Mouse (Mus musculus) left cerebral cortex, postnatal 14 days (tissue): ENCODE results near the gene Cd72. TPM values are rescaled to one million over a fixed set of nuclear protein-coding genes. Genes with fewer than 3 reads are reported as not detected.

Source experiments
- DNase-seq, 2 experiments: peaks; one replicate each; pipeline ENCODE4 v3.0.0; 2021 to 2022; ENCODE audit warnings: low spot score in 2 of 2, mixed read lengths in 1 of 2
- intact Hi-C: fragments of 180-260 bp; cut with DNase I; formaldehyde crosslinking; loops from one replicate; pipeline ENCODE4 v1.15.1; 2025
- total RNA-seq, 2 experiments: library from RNA; stranded (reverse); gene quantifications; 2 replicates each; pipeline ENCODE4 v1.2.3; 2021

The Cd72 gene
- total RNA-seq, 2 experiments from 2014 or later = 0.36 TPM; not detected in 1

DNA sequence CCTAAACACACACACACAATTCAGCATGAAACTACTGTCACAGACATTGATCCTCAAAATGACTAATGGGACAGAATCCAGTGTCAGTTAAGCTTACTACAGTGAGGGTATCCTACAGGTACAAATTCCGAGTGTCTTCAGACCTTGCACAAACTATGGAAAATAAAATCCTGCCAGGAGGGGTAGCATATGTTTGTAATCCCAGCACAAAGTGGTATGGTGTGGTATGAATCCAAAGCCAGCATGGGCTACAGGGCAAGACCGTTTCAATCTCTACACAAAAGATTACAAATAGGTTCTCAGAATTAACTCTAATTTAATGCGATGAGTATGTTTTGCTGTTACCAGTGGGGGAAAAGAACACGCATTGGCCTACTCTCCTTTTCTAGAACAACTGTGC is 12.8 kb downstream of the Cd72 start, which contains the start of gene Tesk1:
Gene Tesk1 (plus strand): TSS at position 301 of the 400 bp plus-strand sequence.
- no peak for DNase-seq
- intact Hi-C loops = loop anchor here (2.0 to 5.0 kb wide), 2 partner anchors 37 to 121 kb away; partner anchors contain the start of genes Creb3 and Tln1

DNA sequence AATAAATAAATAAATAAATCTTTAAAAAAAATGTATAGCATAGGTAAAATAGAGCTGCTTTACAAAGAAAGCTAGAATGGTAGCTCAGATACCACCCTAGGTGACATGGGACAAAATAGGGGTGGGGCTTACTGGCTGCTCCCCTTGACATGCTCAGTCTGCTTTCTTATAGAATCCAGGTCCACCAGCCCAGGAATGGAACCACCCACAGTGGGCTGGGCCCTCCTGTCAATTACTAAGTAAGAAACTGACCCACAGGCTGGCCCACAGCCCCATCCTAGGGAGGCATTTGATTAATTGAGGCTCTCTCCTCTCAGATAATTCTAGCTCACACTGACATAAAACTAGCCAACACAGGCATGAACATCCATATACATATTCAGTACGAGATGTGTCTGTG is 21.6 kb downstream of the Cd72 start:
- no peak for DNase-seq
- intact Hi-C loops = no loop called here

DNA sequence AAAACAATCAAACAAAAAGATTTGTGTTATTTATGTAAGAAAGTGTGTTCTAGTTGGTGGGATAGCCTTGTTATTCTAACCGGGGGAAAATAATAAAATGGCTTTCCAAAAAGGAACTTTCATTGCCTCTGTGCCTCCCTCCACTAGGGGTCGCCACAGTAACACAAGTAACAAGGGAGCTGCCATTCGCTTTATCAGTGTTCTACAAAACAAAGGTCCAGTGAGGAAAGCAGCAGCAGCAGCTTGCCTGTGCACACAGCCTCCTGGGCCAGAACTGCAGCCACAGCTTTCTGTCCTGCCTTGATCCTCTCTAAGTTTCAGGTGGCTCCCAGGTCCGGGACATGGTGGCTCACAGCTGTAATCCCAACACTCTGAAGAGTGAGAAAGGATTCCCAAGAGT is 22.7 kb downstream of the Cd72 start:
- DNase-seq = peak; percentile 86 to 91
- intact Hi-C loops = no loop called here

DNA sequence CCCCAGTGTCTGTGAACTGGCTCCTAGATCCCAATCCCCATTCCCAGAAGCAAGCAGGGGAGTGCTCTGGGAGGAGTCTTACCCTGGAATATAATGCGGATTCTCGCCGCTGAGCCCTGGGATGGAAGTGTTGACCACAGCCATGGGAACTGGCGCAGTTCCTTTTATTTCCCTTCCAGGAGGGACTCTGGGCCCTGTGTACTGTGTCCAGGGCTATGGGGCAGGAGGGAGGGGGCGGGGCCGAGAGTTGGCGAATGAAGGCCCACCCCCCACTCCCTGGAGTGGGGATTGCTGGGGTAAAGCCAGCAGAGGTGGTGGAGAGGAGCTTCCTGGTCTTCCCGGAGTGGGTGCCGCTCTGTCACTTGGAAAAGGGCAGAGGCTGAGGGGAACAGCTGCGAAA is 25.5 kb downstream of the Cd72 start, which contains the start of gene Fam166b:
Gene Fam166b (minus strand): TSS at position 189 of the 400 bp plus-strand sequence.
- no peak for DNase-seq
- intact Hi-C loops = loop anchor here (5.0 kb wide), 1 partner anchor 387 kb away; no protein-coding TSS in a partner anchor

DNA sequence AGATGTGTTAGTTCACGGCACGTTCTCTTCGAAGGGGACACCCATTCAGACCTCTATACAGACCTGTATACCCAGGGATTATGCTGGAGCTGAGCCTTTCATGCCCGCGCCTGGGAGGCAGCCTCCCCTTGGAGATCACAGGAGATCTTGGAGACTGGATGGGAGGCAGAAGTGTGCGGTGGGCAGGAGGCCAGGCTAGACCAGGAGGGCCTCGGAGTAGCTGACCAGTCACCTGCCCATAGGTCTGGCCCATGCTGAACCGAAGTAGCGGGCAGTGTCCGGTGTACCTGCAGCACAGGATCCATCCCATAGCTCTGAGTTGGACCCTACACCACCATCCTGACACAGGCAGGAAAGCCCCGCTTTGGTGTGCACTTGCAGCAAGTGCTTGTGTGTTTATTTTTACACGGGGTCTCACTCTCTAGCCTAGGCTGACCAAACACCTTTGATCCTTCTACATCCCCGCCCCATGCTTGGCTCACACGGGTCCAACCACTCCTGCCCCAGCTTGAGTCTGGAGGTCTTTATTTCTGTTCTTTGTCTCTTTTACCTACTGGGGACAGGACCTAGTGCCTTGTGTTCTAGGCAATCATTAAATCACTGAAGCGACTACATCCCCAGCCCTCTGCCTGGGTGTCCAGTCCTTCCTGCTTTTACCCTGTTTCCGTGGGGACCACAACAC is 26.1 kb downstream of the Cd72 start:
- intact Hi-C loops = loop anchor here (5.0 kb wide), 1 partner anchor 386 kb away; no protein-coding TSS in a partner anchor
- no peak for DNase-seq

DNA sequence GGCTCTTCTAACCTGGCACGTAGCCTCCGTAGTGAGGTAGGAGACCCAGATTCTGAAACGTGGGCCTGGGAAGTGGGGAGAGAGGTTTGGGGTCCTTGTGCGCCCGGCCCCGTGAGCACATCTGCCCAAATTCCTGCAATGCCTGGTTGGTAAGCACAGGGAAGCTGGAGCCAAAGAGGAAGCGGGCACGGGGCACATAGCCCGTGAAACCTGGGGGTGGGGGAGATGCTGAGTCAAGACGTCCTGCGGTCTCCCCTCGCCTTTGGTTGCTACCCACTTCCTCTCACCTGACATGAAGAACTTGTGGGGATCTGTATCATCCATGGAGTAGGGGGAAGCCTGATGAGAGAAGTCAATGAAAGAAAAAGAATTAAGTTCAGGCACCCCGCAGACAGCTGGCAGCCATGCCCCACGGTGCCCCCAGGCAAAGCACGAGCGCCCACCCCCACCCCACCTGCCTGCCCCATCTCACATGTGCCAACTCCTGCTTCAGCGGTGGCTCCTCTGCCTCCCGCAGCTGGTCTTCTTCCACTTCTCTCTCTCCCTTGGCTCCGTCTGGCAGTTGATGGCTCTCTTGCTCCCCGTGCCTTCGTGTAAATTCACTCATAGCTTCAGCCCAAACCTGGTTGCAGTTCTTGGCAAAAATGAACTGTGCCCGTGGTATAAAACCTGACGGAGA is 26.8 kb downstream of the Cd72 start:
- intact Hi-C loops = loop anchor here (5.0 kb wide), 1 partner anchor 385 kb away; no protein-coding TSS in a partner anchor
- no peak for DNase-seq

DNA sequence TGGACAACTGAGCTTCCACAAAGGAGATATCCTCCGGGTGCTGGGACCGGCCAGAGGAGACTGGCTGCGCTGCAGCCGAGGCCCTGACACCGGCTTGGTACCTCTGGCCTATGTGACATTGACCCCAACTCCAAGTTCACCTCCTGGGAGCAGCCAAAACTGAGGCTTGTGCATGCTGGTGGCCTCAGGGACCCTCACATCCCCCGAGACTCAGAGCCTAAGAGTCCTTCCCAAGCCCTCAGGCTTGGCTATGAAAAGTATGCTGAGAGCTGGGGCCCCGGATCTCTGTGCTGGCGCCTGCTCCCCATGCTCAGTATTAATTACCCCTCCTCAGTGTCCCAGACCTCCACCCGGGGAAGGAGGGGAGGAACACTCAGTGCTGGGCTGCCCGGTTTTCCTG is 27.9 kb downstream of the Cd72 start:
- intact Hi-C loops = loop anchor here (5.0 kb wide), 1 partner anchor 384 kb away; no protein-coding TSS in a partner anchor

DNA sequence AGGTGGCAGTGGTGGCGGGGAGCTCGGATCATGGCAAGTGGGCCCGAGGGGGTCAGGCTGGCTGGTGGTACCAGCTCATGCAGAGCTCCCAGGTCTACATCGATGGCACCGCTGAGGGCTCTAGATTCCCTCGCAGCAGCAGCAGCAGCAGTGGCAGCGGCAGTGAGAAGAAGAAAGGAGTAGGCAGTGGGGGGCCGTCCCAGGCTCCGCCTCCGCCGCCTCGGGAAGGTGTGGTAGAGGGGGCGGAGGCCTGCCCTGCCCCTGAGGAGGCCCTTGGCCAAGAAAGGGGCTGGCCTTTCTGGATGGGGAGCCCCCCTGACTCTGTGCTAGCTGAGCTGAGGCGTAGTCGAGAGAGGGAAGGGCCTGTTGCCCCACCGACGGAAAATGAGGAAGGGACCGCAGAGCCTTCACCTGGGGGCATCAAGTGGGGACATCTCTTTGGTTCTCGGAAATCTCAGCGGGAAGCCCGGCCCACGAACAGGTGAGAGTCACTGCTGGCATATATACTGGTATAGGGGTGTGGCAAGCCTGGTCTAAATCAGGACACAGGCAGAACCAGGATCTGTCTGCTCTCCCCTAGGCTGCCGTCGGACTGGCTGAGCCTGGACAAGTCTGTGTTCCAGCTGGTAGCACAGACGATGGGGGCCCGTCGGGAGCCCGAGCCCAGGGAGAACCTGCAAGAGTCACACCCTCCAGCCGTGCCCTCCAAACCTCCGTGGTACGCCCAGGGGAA is 28.6 kb downstream of the Cd72 start:
- intact Hi-C loops = loop anchor here (5.0 kb wide), 1 partner anchor 384 kb away; no protein-coding TSS in a partner anchor
- no peak for DNase-seq

More for the DNA sequence above, 27.9 kb downstream of the Cd72 start:
- DNase-seq = no peak

DNA sequence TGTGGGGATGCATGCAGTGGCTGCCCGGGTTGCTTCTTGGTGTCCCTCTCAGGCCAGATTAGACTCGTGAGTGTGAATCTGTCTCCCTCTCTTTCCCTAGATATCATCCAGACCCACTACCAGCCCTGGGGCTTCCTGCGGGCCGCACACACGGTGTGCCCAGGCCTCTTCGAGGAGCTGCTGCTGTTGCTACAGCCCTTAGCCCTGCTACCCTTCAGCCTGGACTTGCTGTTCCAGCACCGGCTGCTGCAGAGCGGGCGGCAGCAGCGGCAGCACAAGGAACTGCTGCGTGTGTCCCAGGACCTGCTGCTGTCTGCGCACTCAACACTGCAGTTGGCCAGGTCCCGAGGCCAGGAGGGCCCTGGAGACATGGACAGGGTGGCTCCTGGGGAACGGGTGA is 29.2 kb downstream of the Cd72 start:
- intact Hi-C loops = loop anchor here (5.0 kb wide), 1 partner anchor 383 kb away; no protein-coding TSS in a partner anchor

DNA sequence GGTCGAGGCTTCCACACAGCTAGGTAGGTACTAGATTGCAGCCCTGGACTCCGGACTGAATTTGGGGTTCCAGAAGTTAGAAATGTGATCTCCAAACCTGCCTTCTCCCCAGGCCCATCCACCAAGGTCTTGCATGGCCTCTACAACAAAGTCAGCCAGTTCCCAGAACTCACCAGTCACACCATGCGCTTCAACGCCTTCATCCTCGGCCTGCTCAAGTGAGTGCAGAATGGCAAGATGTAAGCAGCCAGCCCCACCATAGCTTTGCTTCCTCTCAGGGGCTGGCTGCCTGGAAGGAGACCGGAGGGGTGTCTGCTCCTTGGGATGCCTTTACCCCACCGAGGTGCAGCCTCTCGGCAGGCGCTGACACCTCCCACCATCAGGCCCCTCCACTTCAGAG is 30.4 kb downstream of the Cd72 start:
- no peak for DNase-seq

More for the DNA sequence above, 29.2 kb downstream of the Cd72 start:
- no peak for DNase-seq

DNA sequence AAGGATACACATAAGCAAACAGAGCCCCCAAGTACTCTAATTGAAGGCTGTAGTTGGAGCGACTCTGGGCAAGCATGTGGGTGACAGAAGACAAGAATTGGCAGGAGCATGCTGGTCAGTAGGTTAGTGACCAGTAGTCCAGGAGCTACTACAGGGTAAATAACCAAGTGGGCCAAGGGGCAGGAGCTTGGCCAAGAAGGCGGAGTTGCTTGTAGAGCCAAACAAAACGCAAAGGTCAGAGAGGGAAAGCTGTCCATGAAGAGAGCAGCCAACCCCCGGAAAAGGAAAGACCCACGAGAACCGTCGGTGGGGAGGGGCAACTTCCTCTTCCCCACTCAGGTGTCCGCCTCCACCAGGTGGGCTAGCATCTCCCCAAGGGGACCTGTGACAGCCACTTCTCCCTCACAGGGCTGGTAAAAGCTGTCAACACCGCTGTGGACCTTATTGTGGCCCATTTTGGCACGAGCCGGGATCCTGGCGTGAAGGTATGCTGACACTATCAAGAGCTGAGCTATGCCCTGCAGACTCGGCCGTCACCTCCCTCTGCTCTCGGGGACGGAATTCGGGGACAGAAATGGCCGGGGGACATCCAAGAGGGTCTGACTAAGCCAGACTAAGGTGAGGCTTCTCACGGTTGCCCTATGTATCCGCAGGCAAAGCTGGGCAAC is 31.0 kb downstream of the Cd72 start:
- DNase-seq = no peak
- intact Hi-C loops = no loop called here

More for the DNA sequence above, 30.4 kb downstream of the Cd72 start:
- intact Hi-C loops = no loop called here

DNA sequence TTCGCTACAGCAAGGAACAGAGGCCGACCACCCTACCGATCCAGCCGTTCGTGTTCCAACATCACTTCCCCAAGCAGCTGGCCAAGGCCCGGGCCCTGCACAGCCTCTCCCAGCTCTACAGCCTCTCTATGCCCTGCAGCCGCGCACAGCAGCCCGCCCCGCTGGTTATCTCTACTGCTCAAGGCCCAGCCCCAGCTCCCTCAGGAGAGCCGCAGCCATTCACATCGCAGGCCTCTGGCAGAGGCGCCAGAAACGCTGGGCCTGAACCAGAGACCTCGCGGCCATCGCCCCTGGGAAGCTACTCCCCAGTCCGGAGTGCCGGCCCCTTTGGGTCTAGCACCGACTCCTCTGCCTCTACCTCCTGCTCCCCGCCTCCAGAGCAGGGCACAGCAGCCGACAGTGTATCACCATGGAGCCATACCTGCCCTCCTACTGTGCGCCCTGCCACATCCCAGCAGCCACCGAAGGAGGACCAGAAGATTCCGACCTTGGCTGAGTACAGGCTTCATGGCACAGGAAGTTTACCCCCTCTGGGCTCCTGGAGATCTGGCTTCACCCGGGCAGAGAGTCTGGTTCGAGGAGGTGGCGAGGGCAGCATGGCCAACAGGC is 32.7 kb downstream of the Cd72 start:
- intact Hi-C loops = no loop called here
- no peak for DNase-seq

DNA sequence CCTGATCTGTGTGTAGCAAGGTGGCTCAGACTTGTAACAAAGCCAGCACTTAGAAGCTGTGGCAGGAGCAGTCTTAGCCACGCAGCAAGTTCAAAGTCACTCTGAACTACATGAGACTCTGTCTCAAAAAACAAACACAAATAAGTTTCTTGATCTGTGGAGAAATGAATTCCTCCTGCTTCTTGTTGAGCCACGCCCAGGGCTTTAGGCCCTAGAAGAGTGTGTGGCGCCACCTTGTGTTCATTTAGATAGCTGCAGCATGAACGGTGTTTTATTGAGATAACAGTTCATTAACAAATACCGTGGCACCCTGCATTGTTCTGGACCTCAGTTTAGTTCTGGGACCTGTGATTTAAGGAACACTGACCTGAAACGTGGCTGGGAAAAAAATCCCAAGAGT is 34.1 kb downstream of the Cd72 start:
- intact Hi-C loops = loop anchor here (1.0 kb wide), 2 partner anchors 38 to 153 kb away; partner anchors contain the start of gene Atp8b5
- peak; percentile 84 to 88 for DNase-seq

DNA sequence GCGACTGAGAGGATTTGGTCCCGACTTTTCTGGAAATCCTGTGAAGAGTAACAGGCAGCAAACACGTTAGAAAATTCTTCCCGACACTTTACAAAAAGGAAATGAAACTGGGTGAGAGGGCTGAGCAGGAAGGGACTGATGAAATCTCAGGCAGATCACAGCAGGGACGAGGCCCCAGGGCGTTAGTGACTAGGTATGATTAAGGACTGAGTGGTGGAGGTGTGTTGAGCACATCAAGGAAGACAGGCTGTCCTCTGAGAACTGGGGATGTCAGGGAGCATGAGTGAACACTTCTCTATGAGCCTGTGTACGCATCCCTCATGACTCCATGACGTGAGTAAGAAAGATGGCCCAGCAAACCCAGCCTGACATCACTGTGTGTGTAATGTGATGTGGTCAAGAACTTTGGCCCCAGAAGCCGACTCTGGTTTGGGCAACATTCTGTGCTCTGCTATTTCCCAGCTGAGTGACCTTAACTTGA is 34.6 kb downstream of the Cd72 start:
- DNase-seq = no peak
- intact Hi-C loops = loop anchor here (1.0 kb wide), 2 partner anchors 38 to 153 kb away; partner anchors contain the start of gene Atp8b5

DNA sequence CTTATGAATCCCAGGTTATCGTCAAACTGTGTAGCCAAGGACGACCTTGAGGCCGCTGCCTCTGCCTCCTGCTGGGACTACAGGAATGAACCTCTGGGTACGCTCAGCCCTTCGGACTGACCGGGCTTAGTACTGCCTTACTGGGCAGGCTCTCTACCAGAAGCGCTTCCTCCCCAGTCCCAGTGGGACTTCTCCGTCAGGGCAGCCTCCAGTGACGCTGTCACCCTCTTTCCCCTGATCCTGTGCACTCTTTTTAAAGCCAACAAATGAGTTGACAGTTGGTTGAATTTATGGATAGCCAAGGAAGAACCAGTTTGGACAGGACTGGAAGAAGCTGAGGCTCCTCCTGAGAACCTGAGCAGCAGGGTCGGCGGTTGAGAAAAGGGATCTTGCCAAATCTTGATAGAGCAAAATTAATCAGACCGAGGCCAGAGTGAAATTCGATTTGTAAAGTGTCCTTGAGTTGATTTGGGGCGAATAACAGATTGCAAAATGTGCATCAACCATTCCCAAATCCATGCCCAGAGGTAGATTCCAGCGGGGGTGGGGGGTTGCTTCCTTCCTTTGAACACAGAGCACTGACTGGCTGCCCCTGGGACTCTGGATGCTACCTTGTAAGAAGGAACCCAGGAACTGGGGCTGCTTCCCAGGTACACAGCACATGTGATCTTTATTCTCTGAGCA is 35.3 kb downstream of the Cd72 start:
- DNase-seq = no peak
- intact Hi-C loops = no loop called here

DNA sequence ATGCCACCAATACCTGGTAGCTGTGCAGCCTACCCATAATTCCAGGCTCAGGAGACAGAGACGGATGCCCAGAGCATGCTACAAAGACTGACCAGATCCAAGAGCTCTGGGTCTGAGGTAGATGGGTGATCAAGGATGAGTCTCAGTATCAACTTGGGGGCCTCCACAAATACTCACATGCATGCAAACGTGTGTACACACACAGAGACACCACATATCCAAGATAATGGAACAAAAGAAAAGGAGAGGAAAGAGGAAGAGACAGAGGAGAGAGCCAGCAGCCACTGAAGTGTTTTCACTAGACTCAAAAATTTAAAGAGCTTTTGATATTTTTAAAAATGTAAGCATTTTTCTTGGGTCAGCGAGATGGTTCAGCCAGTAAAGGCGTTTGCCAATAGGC is 36.0 kb downstream of the Cd72 start:
- DNase-seq = no peak
- intact Hi-C loops = no loop called here

DNA sequence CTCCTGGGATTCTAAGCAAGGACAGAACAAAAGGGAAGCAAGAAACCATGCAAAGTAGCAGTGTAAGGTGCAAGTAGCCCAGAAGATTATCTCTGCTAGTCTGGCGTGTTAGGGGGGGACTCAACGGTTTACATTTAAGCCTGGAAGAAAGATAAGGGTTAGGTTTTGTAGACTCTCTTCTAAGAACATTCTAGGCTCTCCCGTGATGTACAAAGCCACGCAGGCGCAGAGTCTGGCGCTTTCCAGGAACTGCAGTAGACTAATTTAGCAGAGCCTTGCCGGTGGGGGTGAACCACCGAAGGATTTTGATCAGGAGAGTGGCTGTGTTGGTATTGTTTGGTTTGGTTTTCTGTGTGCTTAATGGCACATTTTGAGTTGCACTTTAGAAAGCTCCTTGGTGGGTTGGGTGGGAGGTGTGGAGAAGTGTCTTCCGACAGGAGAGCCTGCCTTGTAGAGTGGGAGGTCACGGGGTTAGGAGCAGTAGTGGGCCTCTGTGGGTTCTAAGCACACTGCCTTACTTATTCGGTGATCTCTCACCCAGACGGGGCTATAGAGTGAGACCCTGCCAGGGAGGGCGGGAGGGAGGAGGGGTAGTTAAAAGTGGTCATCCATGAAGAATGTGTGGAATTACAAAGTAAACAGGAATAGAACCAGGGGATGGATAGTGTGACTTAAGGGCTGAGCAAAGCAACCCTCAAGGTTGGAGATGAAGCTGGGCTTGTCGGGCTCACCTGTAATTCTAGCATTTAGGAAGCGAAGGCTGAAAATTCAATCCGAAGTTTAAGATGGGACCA is 37.0 kb downstream of the Cd72 start:
- DNase-seq = peak in 1 of 2 experiments; percentile 38

More for the DNA sequence above, 37.0 kb downstream of the Cd72 start:
- intact Hi-C loops = no loop called here
